Mouse (Mus musculus) right cerebral cortex, postnatal 25 days (tissue): Measurements from ENCODE around the gene Nub1.
A peak's percentile ranks its signal among the peaks of the same experiment; 100 is the strongest.

Source experiments
- DNase-seq: peaks from one replicate; pipeline ENCODE4 v3.0.0; 2022

Nub1 gene

DNA sequence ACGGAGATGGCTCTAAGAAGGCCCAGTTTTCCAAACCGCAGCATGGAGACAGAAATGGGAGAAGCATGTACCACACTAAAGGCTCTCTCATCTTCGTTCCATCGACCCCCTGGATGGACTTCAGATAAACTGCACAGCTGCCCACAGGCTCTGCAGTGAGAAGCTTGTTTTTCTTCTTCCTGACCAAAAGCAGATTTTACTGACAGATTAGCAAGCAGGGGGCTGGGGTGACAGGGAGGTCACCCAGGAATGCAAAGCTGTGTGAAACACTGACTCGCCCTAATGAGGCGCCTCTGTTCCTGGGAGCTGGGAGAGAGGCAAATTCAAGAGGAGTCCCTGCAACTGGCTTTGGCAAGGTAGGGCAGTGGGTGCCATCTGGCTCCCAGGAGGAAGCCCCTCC, 62.2 kb downstream of the Nub1 start:
- no peak for DNase-seq

GRCm38 (mm10) chr5:24749731-24750130, 64.4 kb downstream of the Nub1 start:
- DNase-seq = no peak

DNA sequence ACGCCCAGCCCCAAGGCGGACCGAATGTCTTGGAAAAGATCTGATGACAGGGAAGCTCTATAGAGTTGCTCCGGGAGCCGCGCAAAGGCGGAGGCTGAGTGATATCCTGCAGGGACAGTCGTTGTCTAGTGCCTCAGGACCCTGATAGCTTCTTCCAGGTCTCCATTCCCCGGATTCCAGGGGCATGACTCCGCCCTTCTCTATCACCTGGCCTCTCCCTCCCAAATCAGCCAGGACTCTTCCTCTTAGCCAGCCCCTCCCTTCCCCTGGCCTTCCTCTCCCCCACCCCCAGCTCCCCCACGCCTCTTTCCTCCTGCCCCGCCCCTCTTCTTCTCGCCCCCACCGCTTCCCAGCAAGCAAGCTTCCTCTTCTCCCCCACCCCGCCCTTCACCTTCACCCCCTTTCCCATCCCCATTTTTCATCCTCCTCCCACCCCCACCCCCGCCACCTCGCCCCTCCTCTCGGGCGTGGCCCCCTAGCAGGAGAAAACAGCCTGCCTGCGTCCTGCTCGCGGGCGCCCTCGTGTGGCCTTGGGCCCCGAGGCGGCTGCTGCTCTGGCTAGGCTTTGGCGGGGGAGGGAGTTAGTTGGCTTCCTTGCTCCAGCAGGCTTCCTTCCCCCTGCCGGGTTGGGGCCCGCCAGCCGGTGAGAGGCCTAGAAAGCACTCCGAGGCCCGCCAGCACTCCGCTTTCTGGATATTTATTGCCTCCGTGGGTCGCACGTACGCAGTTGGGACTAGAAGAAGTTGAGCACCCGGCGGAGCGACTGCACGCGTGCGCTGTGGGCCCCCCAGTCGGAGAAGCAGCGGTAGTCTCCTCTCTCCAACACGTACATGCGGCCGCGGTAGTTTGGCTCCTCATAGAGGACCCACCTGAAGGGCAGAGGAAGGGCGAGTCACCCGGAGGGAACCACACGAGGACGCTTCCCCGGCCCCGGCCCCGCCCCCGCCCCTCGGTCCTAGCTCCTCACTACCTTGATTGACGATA, 65.3 kb downstream of the Nub1 start:
- DNase-seq = peak; percentile 85

- no peak for DNase-seq
Observed at GRCm38 (mm10) chr5:24751305-24752174, 66.2 kb downstream of the Nub1 start.

DNA sequence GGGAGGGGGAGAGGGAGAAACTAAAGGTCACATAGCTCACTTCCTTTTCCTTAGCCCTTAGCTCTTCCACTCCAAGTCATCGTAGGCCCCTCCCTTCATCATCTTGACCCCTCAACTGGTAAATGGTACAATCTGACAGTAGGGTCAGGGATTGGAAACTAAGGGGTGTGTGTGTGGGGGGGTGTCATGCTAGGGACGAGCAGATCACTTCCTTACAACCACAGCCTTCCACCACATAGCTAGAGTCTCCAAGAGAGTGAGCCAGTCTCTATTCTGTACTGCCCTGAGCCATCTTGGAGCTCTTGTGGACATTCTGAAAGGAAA, 66.8 kb downstream of the Nub1 start:
- DNase-seq = no peak

- DNase-seq = no peak
Observed at GRCm38 (mm10) chr5:24756931-24757330, 71.6 kb downstream of the Nub1 start.

GRCm38 (mm10) chr5:24757816-24758215, 72.5 kb downstream of the Nub1 start, which contains the start of gene Crygn:
Gene Crygn (minus strand): TSS chr5:24758008.
- no peak for DNase-seq
